Mouse (Mus musculus): ENCODE measurements around the gene Pde11a. TPM values are rescaled to one million over a fixed set of nuclear protein-coding genes. Genes with fewer than 3 reads are reported as not detected.
A peak's percentile ranks its signal among the peaks of the same experiment; 100 is the strongest.

Gene Pde11a
- polyA plus RNA-seq, 1 experiment = not detected

DNA sequence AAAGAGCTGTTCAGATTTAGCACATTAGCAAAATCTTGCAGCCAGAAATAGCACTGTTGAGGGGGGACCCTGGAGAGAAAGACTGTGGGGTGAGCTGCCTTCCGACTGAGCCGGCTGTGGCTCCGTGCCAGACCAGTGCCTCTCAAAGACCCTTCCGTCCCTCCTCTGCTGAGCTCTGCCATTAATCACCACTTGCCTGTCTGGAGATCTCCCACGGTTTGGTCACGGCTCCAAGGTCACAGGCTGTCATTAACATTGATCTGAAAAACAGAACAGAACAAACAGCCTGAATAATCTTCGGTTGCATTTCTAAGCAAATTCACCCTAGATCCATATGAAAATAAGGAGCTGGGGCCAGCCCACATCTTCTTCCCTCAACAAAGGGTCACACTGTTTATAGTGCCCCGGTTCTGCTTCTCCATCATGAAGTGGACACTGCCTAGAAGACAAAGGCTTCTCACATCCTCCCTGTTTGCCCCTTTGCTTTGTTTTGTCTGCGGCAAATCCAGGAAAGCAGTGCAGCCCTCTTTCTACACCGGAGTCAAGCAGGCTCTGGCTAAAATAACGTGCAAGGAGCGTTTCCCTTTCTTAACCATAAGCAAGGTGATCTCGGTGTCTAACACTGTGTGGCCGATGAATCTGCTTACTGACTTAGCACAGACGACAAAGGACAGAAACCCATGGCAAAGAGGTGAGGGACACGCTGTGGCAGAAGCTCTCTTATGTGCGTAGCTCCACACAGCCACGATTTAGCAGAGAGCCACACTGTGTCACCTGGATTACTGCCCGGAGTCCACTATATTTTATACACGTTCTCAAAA is 309.3 kb downstream of the Pde11a start:
- no peak overlapping the region for H3K4me3 ChIP-seq (replicated peaks; ENCODE audit: control insufficient read depth, low read depth, low read length)
- 24% methylated on average over 20 of the region's 20 CpGs for WGBS
- H3K4me1 ChIP-seq (ENCODE audit: control insufficient read depth, insufficient read depth, low read length) = no peaks in the 10 kb centered on the region
- H3K27ac ChIP-seq (ENCODE audit: control insufficient read depth, insufficient read depth, low read depth, low read length, poor library complexity) = no peak overlapping the region
- TF ChIP-seq POLR2A (IDR thresholded peaks at IDR 0.05; ENCODE audit: borderline replicate concordance, control insufficient read depth, low read depth, low read length) (no peak), CTCF (IDR thresholded peaks at IDR 0.05; ENCODE audit: control insufficient read depth, insufficient read depth, low read length) (no peak)

DNA sequence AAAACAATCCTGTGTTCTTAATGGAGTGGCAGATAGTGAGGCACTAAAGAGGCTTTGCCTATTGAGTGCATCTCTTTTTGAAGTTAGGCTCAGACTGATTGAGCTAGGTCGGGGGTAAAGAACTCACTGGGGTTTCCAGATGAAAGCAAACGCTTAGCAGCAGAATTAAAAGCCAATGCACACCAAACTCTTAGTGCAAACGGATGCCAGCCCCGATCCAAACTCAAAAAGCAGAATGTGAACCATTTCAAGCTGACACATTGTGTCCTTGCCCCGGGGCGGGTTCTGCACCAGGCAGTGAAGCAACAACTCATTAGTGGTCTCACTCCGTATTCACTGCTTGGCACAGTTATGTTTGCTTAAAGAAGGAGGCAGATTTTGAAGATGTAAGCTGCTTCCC is 321.7 kb downstream of the Pde11a start:
- WGBS = 58% methylated on average over 7 of the region's 7 CpGs
- Histone ChIP-seq H3K27ac (ENCODE audit: control insufficient read depth, insufficient read depth, low read depth, low read length, poor library complexity) (no peak overlapping the region), H3K4me1 (ENCODE audit: control insufficient read depth, insufficient read depth, low read length) (no peaks in the 10 kb centered on the region)

DNA sequence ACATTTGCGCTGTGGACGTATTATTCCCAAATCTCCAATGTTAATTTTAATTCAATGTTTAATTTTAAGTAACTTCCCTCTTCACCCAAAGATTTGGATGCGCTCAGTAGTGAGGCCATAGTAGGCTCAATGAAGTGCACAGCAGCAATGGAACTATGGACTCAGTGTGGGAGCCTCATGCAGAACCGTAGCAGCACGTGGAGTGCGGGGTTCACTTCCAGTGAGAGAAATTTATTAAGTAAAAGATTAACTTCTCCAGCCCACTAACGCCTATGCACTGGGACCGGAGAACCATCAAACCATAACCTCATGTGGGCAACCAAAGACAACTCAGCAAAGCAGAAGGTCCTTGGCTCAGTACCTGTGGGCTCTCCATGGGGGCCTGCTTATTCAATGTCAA is 322.4 kb downstream of the Pde11a start:
- TF ChIP-seq POLR2A (IDR thresholded peaks at IDR 0.05; ENCODE audit: borderline replicate concordance, control insufficient read depth, low read depth, low read length) (no peak), CTCF (IDR thresholded peaks at IDR 0.05; ENCODE audit: control insufficient read depth, insufficient read depth, low read length) (no peak)
- H3K4me1 ChIP-seq (ENCODE audit: control insufficient read depth, insufficient read depth, low read length) = no peaks in the 10 kb centered on the region
- 82% methylated on average over 8 of the region's 8 CpGs for WGBS
- no peak overlapping the region for H3K27ac ChIP-seq (ENCODE audit: control insufficient read depth, insufficient read depth, low read depth, low read length, poor library complexity)
- no peak overlapping the region for H3K4me3 ChIP-seq (replicated peaks; ENCODE audit: control insufficient read depth, low read depth, low read length)

More for the DNA sequence above, 321.7 kb downstream of the Pde11a start:
- H3K4me3 ChIP-seq (replicated peaks; ENCODE audit: control insufficient read depth, low read depth, low read length) = no peak overlapping the region
- no peak for TF ChIP-seq POLR2A (IDR thresholded peaks at IDR 0.05; ENCODE audit: borderline replicate concordance, control insufficient read depth, low read depth, low read length)
- no peak for TF ChIP-seq CTCF (IDR thresholded peaks at IDR 0.05; ENCODE audit: control insufficient read depth, insufficient read depth, low read length)

DNA sequence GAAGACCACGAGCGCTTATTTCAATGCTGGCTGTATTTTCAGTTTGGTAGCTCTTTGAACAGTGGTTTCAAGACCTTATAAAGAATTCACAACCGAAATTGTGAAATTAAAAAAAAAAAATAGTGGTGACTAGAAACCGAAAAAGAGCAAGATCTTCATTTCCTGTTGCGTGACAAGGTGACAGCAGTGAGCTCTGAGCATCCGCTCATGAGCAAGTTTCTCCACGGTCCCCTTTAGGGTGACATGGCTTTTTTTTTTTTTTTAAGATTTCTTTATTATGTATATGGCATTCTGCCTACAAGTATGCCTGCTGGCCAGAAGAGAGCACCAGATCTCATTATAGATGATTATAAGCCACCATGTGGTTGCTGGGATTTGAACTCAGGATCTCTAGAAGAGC is 323.1 kb downstream of the Pde11a start:
- Histone ChIP-seq H3K27ac (ENCODE audit: control insufficient read depth, insufficient read depth, low read depth, low read length, poor library complexity) (no peak overlapping the region), H3K4me3 (replicated peaks; ENCODE audit: control insufficient read depth, low read depth, low read length) (no peak overlapping the region), H3K4me1 (ENCODE audit: control insufficient read depth, insufficient read depth, low read length) (no peaks in the 10 kb centered on the region)
- TF ChIP-seq CTCF (IDR thresholded peaks at IDR 0.05; ENCODE audit: control insufficient read depth, insufficient read depth, low read length) (no peak), POLR2A (IDR thresholded peaks at IDR 0.05; ENCODE audit: borderline replicate concordance, control insufficient read depth, low read depth, low read length) (no peak)
- WGBS = 58% methylated on average over 7 of the region's 7 CpGs

DNA sequence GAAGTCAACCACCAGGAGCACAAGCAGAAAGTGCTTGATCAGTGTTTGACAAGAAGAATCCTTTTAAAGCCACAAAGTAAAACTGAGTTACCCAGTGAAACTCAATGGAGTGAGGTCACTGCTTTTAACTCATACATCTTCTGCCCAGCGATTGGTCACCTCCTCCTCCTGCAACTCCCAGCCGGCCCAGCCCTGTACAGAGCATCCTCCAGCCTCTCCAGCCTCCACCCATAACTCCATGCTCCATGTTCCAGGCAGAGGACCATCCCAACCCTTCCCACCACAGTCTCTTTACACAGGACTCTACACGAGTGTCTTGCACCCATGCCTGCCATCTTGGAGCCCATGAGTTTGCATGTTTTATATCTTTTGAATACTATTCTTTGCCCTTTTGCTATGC is 323.9 kb downstream of the Pde11a start:
- TF ChIP-seq CTCF (IDR thresholded peaks at IDR 0.05; ENCODE audit: control insufficient read depth, insufficient read depth, low read length) = no peak
- no peak for TF ChIP-seq POLR2A (IDR thresholded peaks at IDR 0.05; ENCODE audit: borderline replicate concordance, control insufficient read depth, low read depth, low read length)
- H3K4me1 ChIP-seq (ENCODE audit: control insufficient read depth, insufficient read depth, low read length) = no peaks in the 10 kb centered on the region
- H3K4me3 ChIP-seq (replicated peaks; ENCODE audit: control insufficient read depth, low read depth, low read length) = no peak overlapping the region
- 71% methylated on average over 3 of the region's 3 CpGs for WGBS
- no peak overlapping the region for H3K27ac ChIP-seq (ENCODE audit: control insufficient read depth, insufficient read depth, low read depth, low read length, poor library complexity)

DNA sequence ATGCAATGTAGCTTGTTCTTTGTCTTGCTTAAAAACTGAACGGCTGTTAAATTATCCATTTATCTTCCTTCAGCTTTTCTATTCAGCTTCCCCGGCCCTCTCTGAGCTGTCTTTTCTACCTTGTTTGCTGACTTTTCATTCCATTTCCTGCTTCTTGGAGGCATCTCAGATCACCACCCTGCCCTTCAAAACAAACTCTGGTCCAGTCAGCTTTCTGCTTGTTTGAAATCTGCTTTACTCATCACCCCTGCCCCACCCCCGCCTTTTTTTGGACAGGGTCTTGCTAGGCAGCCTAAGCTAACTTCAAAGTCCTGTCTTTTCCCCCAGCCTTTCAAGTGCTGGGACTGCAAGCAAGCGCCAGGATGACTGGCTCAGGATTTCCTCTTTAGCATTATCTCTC is 332.4 kb downstream of the Pde11a start:
- 62% methylated on average over 4 of the region's 4 CpGs for WGBS
- H3K4me1 ChIP-seq (ENCODE audit: control insufficient read depth, insufficient read depth, low read length) = no peaks in the 10 kb centered on the region
- TF ChIP-seq POLR2A (IDR thresholded peaks at IDR 0.05; ENCODE audit: borderline replicate concordance, control insufficient read depth, low read depth, low read length) (no peak), CTCF (IDR thresholded peaks at IDR 0.05; ENCODE audit: control insufficient read depth, insufficient read depth, low read length) (no peak)
- no peak overlapping the region for H3K4me3 ChIP-seq (replicated peaks; ENCODE audit: control insufficient read depth, low read depth, low read length)
- H3K27ac ChIP-seq (ENCODE audit: control insufficient read depth, insufficient read depth, low read depth, low read length, poor library complexity) = no peak overlapping the region

DNA sequence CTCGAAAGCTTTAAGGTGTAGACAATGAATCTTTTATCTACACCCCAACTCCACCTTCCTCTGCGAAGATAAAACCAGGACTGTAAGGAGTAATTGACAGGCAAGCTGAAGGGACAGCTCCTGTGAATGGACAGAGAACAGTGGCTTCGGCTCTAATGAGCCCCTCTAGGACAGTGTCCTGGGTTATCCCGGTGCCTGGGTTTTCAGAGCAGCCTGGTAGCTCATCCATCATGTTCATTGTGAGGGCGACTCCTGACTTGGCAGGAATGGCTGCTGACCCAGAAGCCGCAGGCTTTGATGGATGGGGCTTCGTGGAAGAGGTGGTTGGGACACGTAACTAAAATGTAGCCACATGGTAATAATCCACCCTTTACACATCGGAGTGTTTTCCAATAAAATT is 335.7 kb downstream of the Pde11a start:
- H3K27ac ChIP-seq (ENCODE audit: control insufficient read depth, insufficient read depth, low read depth, low read length, poor library complexity) = no peak overlapping the region
- no peaks in the 10 kb centered on the region for H3K4me1 ChIP-seq (ENCODE audit: control insufficient read depth, insufficient read depth, low read length)
- no peak for TF ChIP-seq CTCF (IDR thresholded peaks at IDR 0.05; ENCODE audit: control insufficient read depth, insufficient read depth, low read length)
- no peak for TF ChIP-seq POLR2A (IDR thresholded peaks at IDR 0.05; ENCODE audit: borderline replicate concordance, control insufficient read depth, low read depth, low read length)
- H3K4me3 ChIP-seq (replicated peaks; ENCODE audit: control insufficient read depth, low read depth, low read length) = no peak overlapping the region
- WGBS = 73% methylated on average over 9 of the region's 9 CpGs

DNA sequence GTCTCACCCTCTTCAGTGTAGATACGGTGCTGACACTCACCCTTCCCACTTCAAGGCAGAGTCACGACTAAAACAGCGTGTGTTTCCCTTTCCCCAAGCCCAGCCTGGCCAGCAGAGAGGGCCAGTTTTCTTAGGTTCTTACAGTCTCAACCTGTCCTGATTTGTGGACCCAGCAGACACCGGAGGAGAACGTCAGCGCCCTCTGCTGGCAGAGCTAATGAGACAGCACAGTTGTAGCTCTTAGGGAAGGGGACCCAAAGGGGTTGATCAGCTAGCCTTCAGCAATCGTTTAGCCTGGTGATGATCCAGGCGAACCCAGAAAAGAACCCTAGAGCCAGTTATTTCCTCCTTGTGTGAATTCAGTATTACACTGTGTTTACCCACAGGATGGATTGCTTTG is 337.2 kb downstream of the Pde11a start:
- TF ChIP-seq POLR2A (IDR thresholded peaks at IDR 0.05; ENCODE audit: borderline replicate concordance, control insufficient read depth, low read depth, low read length) (no peak), CTCF (IDR thresholded peaks at IDR 0.05; ENCODE audit: control insufficient read depth, insufficient read depth, low read length) (peak; percentile 85)
- WGBS = 21% methylated on average over 8 of the region's 8 CpGs
- Histone ChIP-seq H3K4me3 (replicated peaks; ENCODE audit: control insufficient read depth, low read depth, low read length) (no peak overlapping the region), H3K4me1 (ENCODE audit: control insufficient read depth, insufficient read depth, low read length) (no peaks in the 10 kb centered on the region), H3K27ac (ENCODE audit: control insufficient read depth, insufficient read depth, low read depth, low read length, poor library complexity) (no peak overlapping the region)

Measured in bone marrow, adult 2 months (tissue).